Mouse (Mus musculus) right cerebral cortex, adult 18-20 months (tissue): ENCODE data around the gene Gm14327.
"Not testable (repeated sequence)": the region's sequence is repeated elsewhere in the genome, so short reads cannot be mapped to it uniquely, and the experiment has no call there.

Source experiments
- DNase-seq: peaks from one replicate; pipeline ENCODE4 v3.0.0; 2022; ENCODE audit warnings: mixed read lengths

Gm14327 gene

DNA sequence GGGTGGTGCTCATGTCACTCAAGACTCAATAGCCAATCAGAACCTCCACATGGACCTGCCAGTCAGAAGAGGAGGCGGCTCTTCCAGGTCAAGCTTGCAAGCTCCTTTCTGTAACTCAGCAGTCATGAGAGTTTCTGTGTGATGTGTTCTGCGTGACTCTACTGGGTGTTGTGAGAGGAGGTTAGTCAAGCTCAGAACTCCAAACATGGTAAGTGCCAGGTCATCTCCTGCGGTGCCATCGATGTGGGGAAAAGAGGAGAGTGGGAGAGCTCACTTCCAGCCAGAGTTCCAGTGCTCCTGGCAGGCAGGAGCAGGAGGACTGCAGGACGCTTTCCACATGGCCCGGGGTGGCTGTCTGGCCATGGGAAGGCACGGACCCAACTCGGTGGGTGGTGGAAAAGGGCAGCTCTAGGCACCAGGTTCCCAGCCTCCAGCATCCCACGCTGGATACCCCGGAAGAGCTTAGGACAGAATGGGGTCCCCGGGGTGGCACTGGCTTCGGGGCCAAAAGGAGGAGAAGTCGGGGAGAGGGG lies at the start of gene Gm14327:
Gene Gm14327 (plus strand): TSS at position 51 of the 533 bp plus-strand sequence.
- not testable (repeated sequence) for DNase-seq

DNA sequence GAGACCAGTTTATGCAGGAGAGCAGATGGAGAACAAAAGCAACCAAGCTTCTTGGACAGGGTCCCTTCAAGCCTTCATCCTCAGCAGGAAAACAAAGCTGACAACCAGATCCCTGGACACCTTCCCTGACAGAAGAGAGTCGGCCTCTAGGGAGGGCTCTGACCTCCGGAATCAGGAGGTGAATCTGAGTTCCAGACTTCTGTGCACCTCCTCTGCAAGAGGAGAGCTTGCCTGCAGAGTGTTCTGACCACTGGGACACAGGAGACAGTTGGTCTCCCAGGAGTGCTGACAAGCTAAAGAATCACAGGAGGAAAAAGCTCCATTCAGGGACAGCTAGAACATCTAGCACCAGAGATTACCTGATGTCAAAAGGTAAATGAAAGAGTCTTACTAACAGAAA lies 34.6 kb upstream of the Gm14327 start:
- not testable (repeated sequence) for DNase-seq

DNA sequence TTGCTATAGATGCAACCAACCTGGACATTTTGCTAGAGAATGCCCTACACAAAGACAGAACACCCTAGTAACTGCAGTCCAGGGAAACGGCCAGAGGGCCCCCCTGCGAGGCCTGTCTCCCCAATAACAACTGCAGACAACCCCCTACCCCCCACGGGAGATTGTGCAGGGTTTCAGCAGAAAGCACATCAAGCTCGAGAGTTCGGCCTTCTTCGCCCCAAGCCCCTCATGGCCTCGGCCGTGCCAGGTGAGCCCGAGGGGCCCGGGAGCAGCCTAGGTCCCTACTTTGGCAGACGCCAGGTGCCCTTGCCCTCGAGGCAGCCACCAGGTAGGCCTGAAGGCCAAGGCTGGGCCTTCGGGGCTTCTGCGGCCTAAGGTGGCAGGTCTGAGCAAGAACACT lies 9.2 kb upstream of the Gm14327 start:
- DNase-seq: not testable (repeated sequence)

DNA sequence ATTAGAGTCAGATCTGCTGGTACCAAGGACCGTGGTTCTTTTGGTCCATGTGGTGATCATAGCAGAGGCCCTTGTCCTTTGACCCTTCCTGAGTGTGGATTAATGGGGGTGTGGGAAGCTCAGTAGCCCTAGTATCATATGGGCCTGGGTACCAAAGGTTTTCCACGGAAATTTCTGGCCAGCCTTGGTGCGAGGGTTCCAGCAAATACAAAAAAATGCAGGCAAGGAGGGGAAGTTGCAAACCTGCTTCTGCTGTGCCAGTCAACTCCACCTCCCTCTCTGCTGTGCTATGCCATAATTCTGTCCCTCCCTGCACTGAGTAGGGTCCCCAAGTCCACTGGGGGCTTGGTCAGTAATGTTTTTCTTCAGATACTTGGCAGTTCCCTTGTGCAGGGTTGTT lies 1.3 kb downstream of the Gm14327 start:
- DNase-seq: not testable (repeated sequence)

DNA sequence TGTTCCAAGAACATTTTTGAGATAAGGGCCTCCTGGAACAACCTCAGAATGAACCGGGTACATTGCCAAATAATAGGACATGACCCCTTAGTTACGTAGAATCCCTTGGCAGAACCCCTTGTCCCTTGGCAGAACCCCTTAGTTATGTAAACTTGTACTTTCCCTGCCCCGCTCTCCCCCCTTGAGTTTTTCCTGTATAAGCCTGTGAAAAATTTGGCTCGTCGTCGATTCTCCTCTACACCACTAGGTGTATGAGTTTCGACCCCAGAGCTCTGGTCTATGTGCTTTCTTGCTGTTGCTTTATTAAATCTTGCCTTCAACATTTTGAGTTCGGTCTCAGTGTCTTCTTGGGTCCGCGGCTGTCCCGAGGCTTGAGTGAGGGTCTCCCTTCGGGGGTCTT lies 6.4 kb downstream of the Gm14327 start:
- not testable (repeated sequence) for DNase-seq

DNA sequence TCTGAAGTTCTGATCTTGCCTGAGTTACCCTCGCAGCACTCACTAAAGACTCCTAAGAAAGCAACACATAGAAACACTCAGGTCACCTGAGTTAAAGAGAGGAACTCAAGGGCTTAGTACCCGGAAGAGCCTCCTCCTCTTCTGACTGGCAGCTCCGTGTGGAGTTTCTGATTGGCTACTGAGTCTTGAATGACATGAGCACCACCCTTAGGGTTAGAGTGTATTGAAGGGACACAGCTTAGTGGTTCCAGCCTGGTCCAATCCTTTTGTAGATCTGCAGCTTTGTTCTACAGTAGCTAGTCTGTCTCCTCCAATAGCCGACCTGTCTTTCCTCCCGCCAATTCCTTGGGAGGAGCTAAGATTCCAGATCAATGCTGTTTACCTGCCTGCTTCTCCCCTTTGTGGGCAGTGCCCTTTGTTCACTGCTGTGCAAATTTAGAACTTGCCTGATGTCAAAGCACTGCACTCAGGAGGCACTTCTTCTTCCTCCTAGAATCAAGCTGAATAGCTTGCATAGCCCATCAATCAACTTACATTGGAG lies 28.7 kb downstream of the Gm14327 start, which contains the start of gene Zfp972:
Gene Zfp972 (minus strand): TSS at position 51 of the 541 bp plus-strand sequence.
- DNase-seq: not testable (repeated sequence)
